ENCODE assay signal across 14 mouse cellular contexts in genomic region chr7:138066921-138067320, GRCm38 (mm10).
DNase-seq lines count a peak whose midpoint lies in the region.
"Had no signal": no experiment of that assay in that cellular context is flagged by ENCODE, and none has a peak within 500 bp of the region (broad histone marks: within the 10 kb centered on the region; RNA-seq: fewer than 3 reads in every experiment).

No protein-coding gene starts in this region.

- peak; percentile 33 to 47 for DNase-seq in cerebellum, postnatal 10 days
- DNase-seq in cerebellum, adult 18-20 months = no peak
- DNase-seq in left cerebral cortex, postnatal 4 days = peak; percentile 21
- DNase-seq in left cerebral cortex, adult 9 months (ENCODE audit: low spot score in 2 of 2) = no peak
- DNase-seq in adrenal gland, adult 2 months = peak; percentile 50
- DNase-seq in adrenal gland, postnatal 25 days = peak; percentile 14
- DNase-seq in thymus, postnatal 10 days (ENCODE audit: low spot score in 2 of 2) = no peak
- no peak for DNase-seq in kidney, adult 9 months
- DNase-seq: cerebellum, adult 11-12 months; cerebellum, postnatal 25 days; gastrocnemius, postnatal 36 days; heart, adult 11 months; heart, postnatal 36 days; kidney, adult 11 months had no signal

- intact Hi-C loops in left cerebral cortex, postnatal 4 days (cut with DNase I) = no loop called here

Comparison
In these comparisons a context has a peak if more than half of its experiments do, and no peak if none do; other contexts are left out.
1. DNase-seq: peak in cerebellum, postnatal 10 days (2 of 2), left cerebral cortex, postnatal 4 days (single experiment), adrenal gland, adult 2 months (single experiment) and adrenal gland, postnatal 25 days (single experiment); none in cerebellum, adult 18-20 months (0 of 2), left cerebral cortex, adult 9 months (0 of 2), thymus, postnatal 10 days (0 of 2) and kidney, adult 9 months (single experiment).